Mouse (Mus musculus) spleen, postnatal 10 days (tissue): ENCODE results near the gene Pkp1.
A peak's percentile ranks its signal among the peaks of the same experiment; 100 is the strongest.

Experiments used
- DNase-seq, 2 experiments: peaks; one replicate each; pipeline ENCODE4 v3.0.0; 2021 to 2022; ENCODE audit warnings: low spot score in 2 of 2

The Pkp1 gene

DNA sequence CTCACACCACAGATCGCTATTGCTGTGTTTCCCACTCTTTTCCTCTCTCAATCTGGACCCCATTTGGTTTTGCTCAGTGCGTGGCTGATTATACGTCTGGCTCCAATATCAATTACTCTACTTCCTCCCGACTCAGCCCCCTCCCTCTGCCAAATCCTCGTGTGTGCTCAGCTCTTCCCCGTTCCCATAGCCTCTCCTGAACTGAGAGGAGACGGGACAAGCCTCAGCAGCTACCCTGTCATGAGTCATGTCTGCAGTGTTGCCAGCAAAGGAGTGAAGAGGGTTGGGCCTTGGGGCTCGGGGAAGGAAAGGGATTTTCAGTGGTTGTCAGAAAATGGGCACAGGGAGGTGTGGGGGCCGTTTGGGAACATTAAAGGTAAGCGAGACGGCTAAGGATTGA, 12.3 kb downstream of the Pkp1 start:
- no peak for DNase-seq

DNA sequence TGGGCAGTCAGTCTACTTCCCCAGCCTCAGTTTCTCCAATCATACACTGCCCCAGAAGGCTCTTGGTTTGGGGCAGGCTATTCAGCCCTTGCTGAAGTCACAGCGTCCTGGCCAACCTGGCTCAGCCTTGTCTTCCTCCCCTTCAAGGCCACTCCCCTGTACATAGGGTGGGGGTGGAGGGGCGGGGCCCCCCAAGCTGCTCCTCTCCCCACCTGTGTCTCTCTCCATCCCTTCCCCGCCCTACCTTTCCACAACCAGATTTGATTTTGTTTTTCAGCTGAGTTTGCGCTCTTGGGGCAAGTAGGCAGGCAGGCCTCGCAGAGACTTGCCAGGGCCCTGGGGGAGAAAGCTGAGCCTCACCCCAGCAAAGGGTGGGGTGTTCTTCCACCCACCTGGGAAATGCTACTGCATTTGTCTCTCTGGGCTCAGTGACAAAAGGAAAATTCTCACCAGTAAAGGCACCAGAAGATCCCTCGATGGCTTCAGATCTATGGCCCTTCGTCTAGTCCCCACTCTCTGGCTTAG, 19.0 kb downstream of the Pkp1 start:
- DNase-seq, result no peak

- DNase-seq, result no peak
Measured at GRCm38 (mm10) chr1:135899295-135899694, 19.7 kb downstream of the Pkp1 start.

- DNase-seq, result peak in 1 of 2 experiments; percentile 40
Measured at GRCm38 (mm10) chr1:135895367-135895766, 23.6 kb downstream of the Pkp1 start.

GRCm38 (mm10) chr1:135893377-135893776, 25.6 kb downstream of the Pkp1 start:
- no peak for DNase-seq

- DNase-seq, result no peak
Measured at GRCm38 (mm10) chr1:135892764-135893163, 26.2 kb downstream of the Pkp1 start.

DNA sequence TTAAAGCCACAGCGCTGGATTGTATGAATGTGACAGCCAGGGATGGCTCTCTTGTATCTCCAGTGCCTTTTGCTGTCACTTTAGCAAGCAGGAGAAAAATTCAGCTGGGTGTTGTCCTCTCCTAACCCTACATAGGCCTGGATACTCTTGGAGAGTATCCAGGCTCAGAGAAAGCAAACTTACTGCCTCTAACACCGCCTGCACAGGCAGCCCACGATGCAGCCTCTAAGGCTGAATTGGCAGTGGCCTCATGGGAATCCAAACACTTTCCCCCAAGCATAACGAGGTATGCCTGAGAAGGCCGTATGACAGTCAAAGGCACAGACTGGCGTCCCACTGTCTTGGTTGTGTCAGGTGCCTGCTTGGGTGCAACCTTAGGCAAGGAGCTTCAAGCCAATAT, 26.8 kb downstream of the Pkp1 start:
- no peak for DNase-seq

DNA sequence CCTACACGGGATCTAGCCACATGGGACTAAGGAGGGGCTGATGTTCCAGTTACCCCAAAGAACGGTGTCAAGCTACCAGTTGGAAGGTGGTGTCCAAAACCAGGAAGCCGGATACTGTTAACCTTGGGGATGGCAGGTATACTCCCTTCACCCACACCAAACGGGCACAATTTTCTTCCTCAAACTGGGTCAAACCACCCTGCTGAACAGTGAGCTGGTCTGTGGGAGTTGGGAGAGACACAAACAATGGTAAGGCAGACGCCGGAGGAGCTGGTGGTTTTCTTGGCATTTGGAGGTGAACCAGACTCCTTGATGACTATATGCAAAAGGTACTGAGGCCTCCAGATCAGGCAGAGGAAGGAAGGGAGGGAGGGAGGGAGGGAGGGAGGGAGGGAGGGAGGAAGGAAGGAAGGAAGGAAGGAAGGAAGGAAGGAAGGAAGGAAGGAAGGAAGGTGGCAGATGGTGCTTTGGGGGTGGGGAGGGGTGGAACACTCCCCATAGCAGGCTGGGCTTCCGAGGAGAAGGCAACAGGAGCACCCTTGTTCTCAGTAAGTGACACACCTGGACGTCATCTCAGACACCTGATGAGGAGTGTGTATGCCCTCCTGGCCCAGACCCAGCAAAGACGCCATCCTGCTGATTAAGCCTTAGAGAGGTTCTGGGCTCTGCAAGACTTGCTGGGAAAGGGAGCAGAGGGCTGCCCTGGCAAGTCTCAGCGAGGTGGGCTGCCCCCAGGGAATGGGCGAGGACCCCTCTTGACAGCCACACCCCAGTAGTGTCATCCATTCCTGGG, 27.4 kb downstream of the Pkp1 start:
- no peak for DNase-seq

GRCm38 (mm10) chr1:135889461-135890185, 29.4 kb downstream of the Pkp1 start:
- no peak for DNase-seq

- DNase-seq, result peak; percentile 22 to 76
Measured at GRCm38 (mm10) chr1:135882385-135883109, 36.5 kb downstream of the Pkp1 start.

- no peak for DNase-seq
Measured at GRCm38 (mm10) chr1:135877248-135877647, 41.8 kb downstream of the Pkp1 start.

GRCm38 (mm10) chr1:135872991-135873390, 46.0 kb downstream of the Pkp1 start:
- no peak for DNase-seq

- no peak for DNase-seq
Measured at GRCm38 (mm10) chr1:135868570-135868969, 50.4 kb downstream of the Pkp1 start.

- DNase-seq, result peak; percentile 76 to 90
Measured at GRCm38 (mm10) chr1:135865518-135866194, 53.4 kb downstream of the Pkp1 start.

DNA sequence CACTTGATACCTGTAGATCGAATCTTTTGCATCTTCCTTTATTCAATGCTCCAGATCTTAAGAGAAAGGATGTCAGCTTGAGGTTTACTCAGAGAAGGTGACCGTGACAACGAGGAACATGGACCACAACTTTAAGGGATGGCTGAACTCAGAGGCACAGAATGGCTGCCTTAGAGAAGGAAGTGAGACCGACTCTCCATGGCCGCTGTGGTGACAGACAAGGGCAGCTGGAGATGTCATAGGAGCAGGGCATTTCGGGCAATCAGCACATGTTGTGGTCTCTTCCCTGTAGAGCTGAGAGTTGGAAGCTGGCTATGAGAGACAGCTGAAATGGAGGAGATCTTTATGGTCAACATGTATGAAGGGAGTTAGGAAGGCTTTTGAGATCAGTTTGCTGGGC, 54.2 kb downstream of the Pkp1 start:
- DNase-seq, result no peak

GRCm38 (mm10) chr1:135863786-135864335, 55.1 kb downstream of the Pkp1 start:
- no peak for DNase-seq

DNA sequence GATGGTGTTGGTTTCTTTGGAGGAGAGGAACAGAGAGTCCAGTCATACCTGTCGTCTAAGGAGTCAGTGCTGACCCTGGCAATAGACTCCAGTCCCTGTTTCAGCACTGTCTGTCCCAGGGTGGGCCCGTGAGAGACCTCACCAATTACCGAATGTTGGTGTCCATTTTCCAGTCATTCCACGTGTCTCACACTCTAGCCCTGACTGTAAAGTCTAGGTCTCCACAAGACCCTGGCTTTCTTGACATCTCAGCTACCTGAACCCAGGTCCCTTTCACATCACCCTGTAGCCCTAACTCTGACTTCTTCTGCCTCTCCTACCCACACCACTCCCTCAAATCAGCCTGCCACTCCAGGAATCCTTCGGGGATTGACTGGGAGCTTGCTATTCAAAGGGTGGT, 56.4 kb downstream of the Pkp1 start:
- no peak for DNase-seq

- DNase-seq, result no peak
Measured at GRCm38 (mm10) chr1:135861980-135862552, 56.9 kb downstream of the Pkp1 start.

GRCm38 (mm10) chr1:135861091-135861490, 57.9 kb downstream of the Pkp1 start:
- no peak for DNase-seq

- DNase-seq, result no peak
Measured at GRCm38 (mm10) chr1:135858533-135858932, 60.5 kb downstream of the Pkp1 start.
